Mouse (Mus musculus) heart, adult 2 months (tissue): ENCODE measurements at regions not wholly inside any gene's neighbourhood (a gene's known extent, or its start where the extent isn't known, plus 50 kb on each side); places are given as distances from the start of the nearest gene placed in this dataset.
"Not testable (repeated sequence)": the region's sequence is repeated elsewhere in the genome, so short reads cannot be mapped to it uniquely, and the experiment has no call there.

Source experiments
- DNase-seq, 2 experiments: peaks; one replicate each; pipeline ENCODE4 v3.0.0; 2021
- H3K27ac ChIP-seq: fragments of 200-600 bp; 2 replicates; pipeline ENCODE4 v1.8.1; 2022
- H3K27me3 ChIP-seq: fragments of 200-500 bp; 2 replicates; pipeline ENCODE4 v1.6.1; 2012; ENCODE audit warnings: mild to moderate bottlenecking, low read length, inconsistent platforms, mixed read lengths; ENCODE audit not compliant: control insufficient read depth, insufficient read depth
- H3K36me3 ChIP-seq: fragments of 200-500 bp; 2 replicates; pipeline ENCODE4 v1.6.1; 2012; ENCODE audit warnings: low read length, inconsistent platforms; ENCODE audit not compliant: control insufficient read depth, insufficient read depth
- H3K4me1 ChIP-seq: fragments of 200-500 bp; 2 replicates; pipeline ENCODE4 v1.6.1; 2011; ENCODE audit warnings: low read length; ENCODE audit not compliant: control insufficient read depth, insufficient read depth
- H3K4me3 ChIP-seq: fragments of 200-600 bp; 2 replicates; pipeline ENCODE4 v1.8.1; 2022
- H3K79me2 ChIP-seq: fragments of 200-500 bp; replicated peaks from 2 replicates; pipeline ENCODE4 v1.6.1; 2012; ENCODE audit warnings: mild to moderate bottlenecking, inconsistent platforms, low read length, moderate library complexity, mixed read lengths; ENCODE audit not compliant: control insufficient read depth, insufficient read depth
- H3K9ac ChIP-seq: fragments of 200-500 bp; 2 replicates; pipeline ENCODE4 v1.6.1; 2012; ENCODE audit warnings: low read depth, mild to moderate bottlenecking, control low read depth, inconsistent platforms, low read length, mixed read lengths
- CTCF ChIP-seq: fragments of 200-600 bp; IDR thresholded peaks from 2 replicates; pipeline ENCODE4 v1.8.1; 2022; ENCODE audit warnings: antibody characterized with exemption, mild to moderate bottlenecking, moderate library complexity
- EP300 ChIP-seq: fragments of 200-500 bp; IDR thresholded peaks from 2 replicates; pipeline ENCODE4 v1.6.1; 2011; ENCODE audit warnings: low read depth, low read length, control low read depth; ENCODE audit not compliant: insufficient read depth
- POLR2A ChIP-seq: fragments of 200-500 bp; IDR thresholded peaks from 2 replicates; pipeline ENCODE4 v1.6.1; 2011; ENCODE audit warnings: mild to moderate bottlenecking, low read depth, low read length, control low read depth; ENCODE audit not compliant: insufficient read depth
- WGBS: fragments of 180-500 bp; shearing (Covaris S2); methylation state at CpG from one replicate; pipeline ENCODE4 v1.1.7; 2018; 5-methylcytosine and 5-hydroxymethylcytosine counted together
- intact Hi-C: fragments of 180-260 bp; cut with DNase I; formaldehyde crosslinking; loops from one replicate; pipeline ENCODE4 v1.15.1; 2025

GRCm38 (mm10) chr14:37820918-37821632, 686.0 kb upstream of the Ghitm start:
- 47% methylated on average over 5 of the region's 5 CpGs for WGBS
- no peak for TF ChIP-seq EP300
- TF ChIP-seq POLR2A, result no peak
- no peak for TF ChIP-seq CTCF
- intact Hi-C loops, result no loop called here
- no peaks in the 10 kb centered on the region for H3K4me1 ChIP-seq
- no peak overlapping the region for H3K9ac ChIP-seq
- H3K27ac ChIP-seq, result no peak overlapping the region
- H3K79me2 ChIP-seq, result no peaks in the 10 kb centered on the region
- no peaks in the 10 kb centered on the region for H3K27me3 ChIP-seq
- no peak overlapping the region for H3K4me3 ChIP-seq
- no peak for DNase-seq
- H3K36me3 ChIP-seq, result no peaks in the 10 kb centered on the region

- TF ChIP-seq CTCF (peak; percentile 9; the same call in 1 of the 2 replicates), POLR2A (no peak)
- Histone ChIP-seq H3K27ac (no peak overlapping the region), H3K79me2 (no peaks in the 10 kb centered on the region), H3K36me3 (no peaks in the 10 kb centered on the region), H3K4me3 (no peak overlapping the region), H3K27me3 (no peaks in the 10 kb centered on the region), H3K9ac (no peak overlapping the region), H3K4me1 (no peaks in the 10 kb centered on the region)
- intact Hi-C loops, result no loop called here
- WGBS, result 21% methylated on average over 7 of the region's 7 CpGs
- no peak for DNase-seq
Measured at GRCm38 (mm10) chr14:37819959-37820358, 684.9 kb upstream of the Ghitm start.

GRCm38 (mm10) chr14:37795642-37796041, 660.6 kb upstream of the Ghitm start:
- H3K27ac ChIP-seq, result no peak overlapping the region
- H3K4me3 ChIP-seq, result no peak overlapping the region
- H3K36me3 ChIP-seq, result no peaks in the 10 kb centered on the region
- intact Hi-C loops, result no loop called here
- 67% methylated on average over 2 of the region's 2 CpGs for whole genome bisulfite sequencing
- no peaks in the 10 kb centered on the region for H3K27me3 ChIP-seq
- no peak overlapping the region for H3K9ac ChIP-seq
- DNase-seq, result no peak
- TF ChIP-seq POLR2A (no peak), EP300 (no peak), CTCF (no peak)
- H3K79me2 ChIP-seq, result no peaks in the 10 kb centered on the region
- no peaks in the 10 kb centered on the region for H3K4me1 ChIP-seq

- intact Hi-C loops, result no loop called here
- H3K4me1 ChIP-seq, result no peaks in the 10 kb centered on the region
- DNase-seq, result no peak
- H3K9ac ChIP-seq, result no peak overlapping the region
- no peak overlapping the region for H3K4me3 ChIP-seq
- no peaks in the 10 kb centered on the region for H3K36me3 ChIP-seq
- no peaks in the 10 kb centered on the region for H3K79me2 ChIP-seq
- TF ChIP-seq CTCF, result no peak
- no peak for TF ChIP-seq POLR2A
- no peak for TF ChIP-seq EP300
- H3K27ac ChIP-seq, result no peak overlapping the region
- 83% methylated on average over 1 of the region's 1 CpGs for WGBS
- H3K27me3 ChIP-seq, result no peaks in the 10 kb centered on the region
Measured at GRCm38 (mm10) chr14:37765729-37766128, 630.7 kb upstream of the Ghitm start.

GRCm38 (mm10) chr14:37749661-37750060, 614.6 kb upstream of the Ghitm start:
- H3K9ac ChIP-seq, intact Hi-C loops, H3K4me1 ChIP-seq, DNase-seq, H3K79me2 ChIP-seq, H3K27me3 ChIP-seq, H3K27ac ChIP-seq, H3K36me3 ChIP-seq, H3K4me3 ChIP-seq: not testable (repeated sequence)

- Histone ChIP-seq H3K27ac (no peak overlapping the region), H3K4me1 (no peaks in the 10 kb centered on the region), H3K36me3 (no peaks in the 10 kb centered on the region), H3K4me3 (no peak overlapping the region), H3K79me2 (no peaks in the 10 kb centered on the region), H3K27me3 (no peaks in the 10 kb centered on the region), H3K9ac (no peak overlapping the region)
- intact Hi-C loops, result no loop called here
- DNase-seq, result no peak
- TF ChIP-seq EP300, result no peak
- no peak for TF ChIP-seq CTCF
- TF ChIP-seq POLR2A, result no peak
- 81% methylated on average over 7 of the region's 7 CpGs for WGBS
Measured at GRCm38 (mm10) chr14:37749162-37749561, 614.1 kb upstream of the Ghitm start.

GRCm38 (mm10) chr14:37743048-37743447, 608.0 kb upstream of the Ghitm start:
- Histone ChIP-seq H3K36me3 (no peaks in the 10 kb centered on the region), H3K27me3 (no peaks in the 10 kb centered on the region), H3K9ac (no peak overlapping the region), H3K4me1 (no peaks in the 10 kb centered on the region), H3K79me2 (no peaks in the 10 kb centered on the region), H3K4me3 (no peak overlapping the region), H3K27ac (no peak overlapping the region)
- no peak for DNase-seq
- intact Hi-C loops, result no loop called here
- TF ChIP-seq EP300, result no peak
- TF ChIP-seq POLR2A, result no peak
- TF ChIP-seq CTCF, result no peak

GRCm38 (mm10) chr14:37742426-37742825, 607.4 kb upstream of the Ghitm start:
- intact Hi-C loops, H3K79me2 ChIP-seq: not testable (repeated sequence)
- 63% methylated on average over 1 of the region's 1 CpGs for WGBS

More at GRCm38 (mm10) chr14:37742426-37742825, 607.4 kb upstream of the Ghitm start:
- H3K4me3 ChIP-seq, H3K36me3 ChIP-seq, H3K4me1 ChIP-seq, DNase-seq, H3K9ac ChIP-seq, H3K27ac ChIP-seq, H3K27me3 ChIP-seq: not testable (repeated sequence)
